Mouse (Mus musculus): Measurements from ENCODE around the gene Apopt1.

DNA sequence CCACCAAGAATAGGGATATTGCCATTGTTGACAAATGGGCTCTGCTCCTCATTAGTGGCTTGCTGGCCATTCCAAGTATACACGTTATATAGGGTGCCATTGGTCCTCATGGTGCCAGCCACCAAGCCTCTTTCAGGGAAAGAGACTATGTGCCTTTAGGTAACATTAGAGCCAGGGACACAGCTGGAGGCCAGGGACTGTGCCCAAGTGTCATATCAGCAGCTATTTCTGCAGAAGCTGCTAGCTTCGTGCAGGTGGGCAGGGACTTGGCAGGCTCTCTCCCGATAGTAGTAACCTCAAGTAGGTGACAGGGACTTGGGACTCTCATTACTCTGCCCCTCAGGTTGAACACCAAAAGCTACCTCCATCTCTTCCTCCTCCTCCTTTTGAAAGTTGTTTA is 21.9 kb downstream of the Apopt1 start:
- no peak for TF ChIP-seq TAL1 (IDR thresholded peaks at IDR 0.05; ENCODE audit: low read length)
- TF ChIP-seq GATA1 (IDR thresholded peaks at IDR 0.05; ENCODE audit: low read length) = no peak

Data from erythroblast, embryonic 14.5 days (primary cell).